Mouse (Mus musculus) frontal cortex, adult 2 months (tissue): ENCODE results near the gene Cnn2. TPM values are rescaled to one million over a fixed set of nuclear protein-coding genes. Genes with fewer than 3 reads are reported as not detected.

Experiments
- DNase-seq, 2 experiments: peaks; one replicate each; pipeline ENCODE4 v3.0.0; 2022; ENCODE audit warnings: low spot score in 1 of 2; ENCODE audit errors: extremely low spot score in 1 of 2
- polyA plus RNA-seq: library from polyadenylated mRNA; depleted of rRNA; stranded (reverse); fragments of >200 nt; gene quantifications from 2 replicates; pipeline ENCODE4 v1.2.3, GENCODE M21; 2012; rRNA removed

Gene Cnn2
- polyA plus RNA-seq: 9.8 and 10.4 TPM in 2 replicates

DNA sequence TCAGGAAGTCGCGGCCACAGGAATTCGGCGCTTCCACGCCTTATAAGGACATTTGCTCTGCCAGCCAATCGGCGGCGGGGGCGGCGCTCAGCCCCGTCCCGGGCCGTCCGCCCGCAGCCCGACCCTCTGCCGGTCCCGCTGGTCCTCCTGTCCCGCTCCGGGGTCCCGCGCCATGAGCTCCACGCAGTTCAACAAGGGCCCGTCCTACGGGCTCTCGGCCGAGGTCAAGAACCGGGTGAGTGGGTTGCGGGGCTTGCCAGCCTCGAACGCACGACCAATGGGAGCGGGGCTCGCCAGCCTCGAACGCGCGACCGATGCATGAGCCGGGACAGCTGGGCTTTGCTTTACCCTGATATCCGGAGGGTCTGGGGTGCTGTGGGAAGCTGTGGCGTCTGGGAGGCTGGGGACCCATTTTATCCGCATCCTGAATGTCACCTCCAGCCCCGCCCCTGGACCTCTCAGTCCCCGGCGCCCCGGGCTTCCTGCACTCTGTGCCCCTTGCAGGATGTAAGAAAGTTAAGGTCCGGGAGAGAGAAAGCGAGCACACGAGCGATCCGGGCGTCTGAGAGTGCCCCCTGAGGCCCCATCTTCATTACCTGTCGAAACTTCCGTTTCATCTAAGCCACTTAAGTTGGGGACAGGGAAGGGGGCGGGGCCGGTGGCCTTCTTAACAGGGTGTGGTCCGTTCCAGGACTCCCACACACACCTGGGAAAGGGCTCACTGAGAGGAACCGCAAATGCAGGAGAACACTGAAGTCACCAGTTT is at the start of gene Cnn2:
Gene Cnn2 (plus strand): TSS at position 79 of the 766 bp plus-strand sequence.
- DNase-seq: no peak

DNA sequence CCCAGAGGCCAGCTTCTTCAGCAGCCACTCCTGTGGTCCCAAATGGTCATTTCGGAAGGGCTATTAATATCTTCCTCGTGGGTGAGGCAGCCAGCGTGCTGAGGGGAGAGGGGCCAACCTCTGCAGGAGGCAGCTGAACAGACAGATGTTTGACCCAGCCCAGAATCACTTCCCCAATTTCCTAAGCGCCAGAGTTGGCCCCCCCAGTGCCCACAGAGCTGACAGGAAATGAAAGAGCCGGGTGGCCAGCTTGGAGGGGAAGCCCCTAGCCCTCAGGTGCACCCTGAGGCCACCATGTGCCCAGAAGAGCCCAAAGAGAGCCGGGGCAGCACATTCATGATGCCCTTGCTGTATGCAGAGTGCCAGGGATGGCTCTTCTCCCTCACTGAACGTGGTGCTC is 47.6 kb upstream of the Cnn2 start:
- DNase-seq: no peak

DNA sequence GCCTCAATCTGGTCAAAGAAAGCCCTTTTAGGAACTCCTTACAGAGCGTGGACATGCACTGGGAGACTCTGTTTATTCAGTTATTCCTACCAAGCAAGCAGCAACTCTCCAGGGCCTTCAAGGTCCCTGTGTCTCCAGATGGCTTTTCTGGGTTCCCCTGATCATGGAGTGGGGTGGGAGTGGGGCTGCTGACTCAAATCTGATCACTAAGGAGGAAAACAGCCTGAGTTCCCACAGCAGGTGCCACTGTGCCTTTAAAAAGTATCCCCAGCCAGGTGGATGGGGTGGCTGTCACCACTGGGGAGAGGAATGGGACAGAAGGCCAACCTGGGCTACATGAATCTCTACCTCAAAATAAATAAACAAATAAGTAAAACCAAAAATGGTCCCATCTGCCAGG is 45.4 kb upstream of the Cnn2 start:
- DNase-seq: no peak

DNA sequence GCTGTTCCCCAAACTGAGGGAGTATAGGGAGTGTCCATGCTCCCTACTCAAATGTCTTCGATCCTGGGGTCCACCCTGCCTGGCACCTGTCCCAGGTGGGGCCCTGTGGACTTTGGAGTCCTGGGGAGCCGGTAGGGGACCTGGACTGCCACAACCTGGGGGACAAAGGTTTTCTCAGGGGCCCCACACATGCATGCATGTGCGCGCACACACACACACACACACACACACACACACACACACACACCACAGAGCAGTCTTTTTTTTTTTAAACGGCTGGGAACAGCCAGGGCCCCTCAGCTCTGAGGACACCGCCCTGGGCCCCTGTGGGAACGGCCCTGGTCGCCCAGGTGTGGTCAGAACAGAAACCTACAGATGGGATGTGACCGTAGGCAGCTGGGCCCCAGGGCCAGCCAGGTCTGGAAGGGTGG is 44.9 kb upstream of the Cnn2 start:
- DNase-seq: no peak

DNA sequence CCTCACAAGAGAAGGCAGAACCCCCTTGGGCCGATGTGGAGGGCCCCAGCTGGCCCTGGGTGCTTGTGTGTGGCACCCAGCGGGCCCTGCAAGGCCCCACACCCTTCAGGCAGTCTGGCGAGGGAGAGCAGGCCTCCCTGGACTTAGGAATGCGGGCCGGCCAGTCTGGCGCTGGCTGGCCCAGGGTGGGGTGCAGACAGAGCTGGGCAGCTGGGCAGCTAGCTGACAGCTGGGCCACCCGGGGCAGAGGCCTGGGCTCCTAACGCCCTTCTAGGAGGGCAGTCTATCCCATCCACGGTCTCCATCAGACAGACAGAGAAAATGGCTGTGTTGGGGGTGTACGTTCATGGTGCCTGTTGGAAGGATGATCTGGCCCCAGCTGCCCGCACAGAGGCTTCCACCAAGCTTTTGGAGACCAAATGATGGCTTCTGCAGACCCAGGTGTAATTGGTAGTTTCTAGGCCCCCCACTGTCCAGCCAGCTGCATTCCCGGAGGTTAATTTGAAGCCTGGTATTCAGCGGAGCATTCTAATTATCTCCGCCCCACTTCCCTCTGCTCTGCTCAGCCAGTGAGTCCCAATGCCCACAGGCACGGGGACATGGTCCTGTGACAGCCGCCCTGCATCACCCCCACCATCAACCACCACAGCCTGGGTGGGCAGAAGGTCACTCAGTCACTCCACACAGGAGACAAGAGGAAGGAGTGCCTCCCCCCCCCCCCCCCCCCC is 42.7 kb upstream of the Cnn2 start:
- no peak for DNase-seq

DNA sequence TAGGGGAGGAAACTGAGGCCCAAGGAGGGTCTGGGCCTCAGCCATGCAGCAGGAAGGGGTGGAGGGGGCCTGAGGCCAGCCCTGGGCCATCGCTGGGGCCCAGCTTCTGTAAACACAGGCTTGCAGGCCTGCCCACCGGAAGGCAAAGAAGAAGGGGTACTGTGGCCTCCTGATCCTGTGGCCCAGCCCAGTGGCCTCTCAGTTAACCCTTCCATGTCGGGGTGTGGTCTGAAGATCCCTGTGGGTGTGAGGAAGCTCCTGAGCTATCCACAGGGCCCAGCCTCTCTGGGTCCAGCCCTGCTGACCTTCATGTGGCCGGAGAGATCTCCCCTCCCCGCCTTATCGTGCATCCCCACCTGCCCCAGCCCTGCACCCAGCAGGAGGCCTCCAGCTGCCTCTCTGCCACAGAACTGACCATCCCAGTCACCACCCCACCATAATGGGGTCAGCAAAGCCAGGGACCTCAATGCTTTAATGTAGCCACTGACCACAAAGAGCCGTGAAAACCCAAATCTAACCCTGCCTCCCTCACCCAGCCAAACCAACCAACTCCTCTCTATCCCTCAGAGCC is 41.5 kb upstream of the Cnn2 start:
- DNase-seq: no peak

DNA sequence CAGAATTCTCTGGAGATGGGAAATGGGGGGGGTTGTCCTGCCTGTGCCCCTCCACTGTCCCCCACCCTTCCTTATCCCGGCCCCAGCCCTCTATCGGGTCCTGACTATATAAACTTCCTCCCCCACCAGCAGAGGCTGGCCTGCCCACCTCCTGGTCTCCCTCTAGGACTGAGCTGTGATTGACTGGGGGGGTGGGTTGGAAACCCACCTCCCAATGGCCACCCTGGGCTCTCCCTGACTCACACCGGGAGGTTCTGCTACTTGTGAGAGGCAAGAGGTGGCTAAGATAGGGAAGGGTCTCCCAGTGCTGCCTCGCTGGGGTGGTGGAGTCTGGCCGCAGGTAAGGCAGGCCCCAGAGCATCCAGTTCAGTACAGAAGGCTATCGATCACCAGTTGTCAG is 40.9 kb upstream of the Cnn2 start:
- DNase-seq: no peak

DNA sequence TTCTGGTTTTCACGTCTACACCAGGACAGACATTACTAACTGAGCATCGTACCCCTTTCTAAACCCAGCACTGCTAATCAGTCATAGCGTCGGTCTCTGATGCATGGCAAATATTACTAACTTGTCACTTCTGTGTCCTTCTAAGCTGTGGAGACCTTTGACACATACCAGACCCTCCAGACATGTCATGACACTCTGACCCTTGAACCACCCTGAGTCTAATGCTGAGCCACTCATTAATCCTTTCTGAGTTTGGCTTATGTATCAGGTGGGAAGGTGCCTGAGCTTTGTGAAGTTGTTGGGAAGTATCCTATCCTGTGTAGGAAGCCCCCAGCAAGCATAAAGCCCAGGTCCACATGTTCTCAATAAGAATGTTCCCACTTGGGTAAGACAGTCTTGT is 38.5 kb upstream of the Cnn2 start:
- DNase-seq: no peak

DNA sequence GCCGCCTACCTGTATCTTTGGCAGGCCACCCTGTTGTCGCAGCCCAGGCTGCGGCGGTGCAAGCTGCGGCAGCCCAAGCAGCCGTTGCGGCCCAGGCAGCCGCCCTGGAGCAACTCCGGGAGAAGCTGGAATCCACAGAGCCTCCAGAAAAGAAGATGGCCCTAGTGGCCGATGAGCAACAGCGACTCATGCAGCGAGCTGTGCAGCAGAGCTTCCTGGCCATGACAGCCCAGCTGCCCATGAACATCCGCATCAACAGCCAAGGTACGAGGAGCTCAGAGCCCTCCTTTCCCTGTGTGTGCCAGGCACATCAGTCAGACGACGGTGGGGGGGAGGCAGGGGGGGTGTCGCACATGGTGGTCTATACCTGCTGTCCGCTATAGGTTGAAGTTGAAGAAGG is 37.7 kb upstream of the Cnn2 start:
- no peak for DNase-seq

DNA sequence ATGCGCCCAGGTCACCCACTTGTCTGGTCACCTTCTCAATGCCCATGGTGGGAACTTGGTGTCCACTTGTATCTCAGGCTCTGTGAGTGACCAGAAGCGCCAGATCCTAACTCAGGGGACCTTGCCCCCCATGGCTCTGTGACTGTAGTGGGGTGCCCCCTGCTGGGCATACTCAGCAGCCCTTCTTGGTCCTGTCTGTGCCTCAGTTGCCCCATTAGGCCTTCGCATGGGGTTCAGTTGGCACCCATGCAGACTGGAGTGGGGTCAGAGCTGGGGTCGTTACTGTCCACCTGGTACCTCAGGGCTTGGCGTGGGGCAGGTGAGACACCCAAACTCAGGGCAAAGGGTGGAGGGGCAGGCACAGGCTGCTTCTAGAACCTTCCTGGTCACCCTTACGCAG is 34.4 kb upstream of the Cnn2 start:
- peak in 1 of 2 experiments; percentile 43 for DNase-seq

DNA sequence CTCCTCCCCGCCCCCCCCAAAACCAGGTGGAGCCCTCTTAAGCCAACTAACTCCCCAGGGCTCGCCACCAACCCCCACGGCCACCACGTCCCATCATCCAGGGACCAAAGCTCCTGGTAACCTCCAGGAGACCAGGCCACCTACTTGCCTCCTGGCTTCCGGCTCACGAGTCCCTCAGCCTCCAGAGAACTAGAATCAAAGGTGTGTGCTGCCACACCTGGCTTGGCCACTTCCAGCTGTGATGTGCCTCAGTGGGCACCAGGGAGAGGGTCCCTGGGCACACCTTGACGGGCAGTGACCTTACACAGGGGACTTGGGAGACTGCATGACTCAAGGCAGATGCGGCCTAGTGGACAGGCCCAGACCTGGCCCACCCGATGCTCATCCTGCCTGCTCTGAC is 32.7 kb upstream of the Cnn2 start:
- no peak for DNase-seq

DNA sequence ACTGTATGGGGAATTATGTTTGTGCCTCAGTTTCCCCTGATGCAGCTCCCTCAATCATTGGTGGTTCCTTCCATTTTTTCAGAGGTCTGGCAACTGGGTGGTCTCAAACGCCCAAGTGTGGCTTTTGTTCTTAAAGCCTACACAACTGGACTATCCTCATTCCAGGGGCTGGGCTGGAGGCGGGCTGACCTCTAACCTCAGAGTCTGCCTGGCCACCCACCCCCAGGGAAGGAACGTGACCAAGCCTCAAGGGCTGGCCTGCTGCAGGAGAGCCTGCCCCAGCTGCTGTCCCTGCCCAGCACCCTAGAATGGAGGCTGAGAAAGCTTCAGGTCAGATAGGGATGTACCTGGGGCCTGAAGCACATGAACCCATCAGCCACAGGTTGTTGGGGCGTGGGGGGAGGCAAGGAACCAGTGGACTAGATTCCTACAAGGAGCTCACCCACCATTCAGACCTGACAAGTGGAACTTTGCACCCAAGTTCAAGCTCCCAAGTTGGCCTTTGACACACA is 31.7 kb upstream of the Cnn2 start:
- no peak for DNase-seq

DNA sequence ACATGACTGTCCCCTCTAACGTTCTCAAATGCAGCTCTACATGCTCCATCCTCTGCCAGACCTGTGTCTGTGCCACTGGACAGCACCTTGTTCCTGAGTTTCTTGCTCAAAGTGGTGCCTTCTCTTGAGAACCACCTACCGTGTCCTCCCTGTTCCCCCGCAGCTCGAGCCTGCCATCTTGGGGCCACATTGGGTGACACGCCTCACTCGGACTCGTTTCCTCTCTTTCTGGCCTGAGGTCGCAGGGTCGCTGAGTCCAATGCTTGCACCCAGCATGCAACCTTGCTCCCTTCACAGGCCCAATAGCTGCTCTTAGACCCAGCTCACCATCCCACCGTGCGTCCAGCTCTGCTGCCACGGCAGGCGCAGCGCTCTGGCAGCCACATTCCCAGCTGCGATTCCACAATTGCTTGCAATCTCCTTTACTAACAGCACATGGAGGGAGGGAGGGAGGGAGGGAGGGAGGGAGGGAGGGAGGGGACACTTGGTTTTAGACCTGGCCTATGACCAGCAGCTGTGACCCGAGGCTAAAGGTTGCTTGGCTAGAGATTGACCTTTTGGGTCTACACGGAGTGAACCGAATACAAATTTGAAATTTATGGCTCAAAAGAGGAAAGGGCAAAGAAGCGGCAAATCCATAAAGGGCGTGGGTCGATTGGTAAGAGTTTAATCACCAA is 30.1 kb upstream of the Cnn2 start:
- DNase-seq: peak in 1 of 2 experiments; percentile 76

DNA sequence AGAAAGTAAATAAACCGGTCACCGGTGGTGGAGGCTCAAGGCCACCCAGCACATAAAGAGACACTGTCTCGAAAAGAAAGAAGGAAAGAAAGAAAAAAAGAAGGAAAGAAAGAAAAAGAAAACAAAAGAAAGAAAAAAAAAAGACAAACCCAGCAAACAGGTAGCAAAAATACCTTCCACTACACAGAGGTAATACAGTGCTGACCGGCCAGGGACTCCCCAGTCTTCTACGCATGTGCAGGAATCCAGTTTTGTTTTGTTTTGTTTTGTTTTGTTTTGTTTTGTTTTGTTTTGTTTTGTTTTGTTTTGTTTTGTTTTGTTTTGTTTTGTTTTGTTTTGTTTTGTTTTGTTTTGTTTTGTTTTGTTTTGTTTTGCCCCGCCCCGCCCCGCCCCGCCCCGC is 29.0 kb upstream of the Cnn2 start:
- DNase-seq: peak in 1 of 2 experiments; percentile 37

DNA sequence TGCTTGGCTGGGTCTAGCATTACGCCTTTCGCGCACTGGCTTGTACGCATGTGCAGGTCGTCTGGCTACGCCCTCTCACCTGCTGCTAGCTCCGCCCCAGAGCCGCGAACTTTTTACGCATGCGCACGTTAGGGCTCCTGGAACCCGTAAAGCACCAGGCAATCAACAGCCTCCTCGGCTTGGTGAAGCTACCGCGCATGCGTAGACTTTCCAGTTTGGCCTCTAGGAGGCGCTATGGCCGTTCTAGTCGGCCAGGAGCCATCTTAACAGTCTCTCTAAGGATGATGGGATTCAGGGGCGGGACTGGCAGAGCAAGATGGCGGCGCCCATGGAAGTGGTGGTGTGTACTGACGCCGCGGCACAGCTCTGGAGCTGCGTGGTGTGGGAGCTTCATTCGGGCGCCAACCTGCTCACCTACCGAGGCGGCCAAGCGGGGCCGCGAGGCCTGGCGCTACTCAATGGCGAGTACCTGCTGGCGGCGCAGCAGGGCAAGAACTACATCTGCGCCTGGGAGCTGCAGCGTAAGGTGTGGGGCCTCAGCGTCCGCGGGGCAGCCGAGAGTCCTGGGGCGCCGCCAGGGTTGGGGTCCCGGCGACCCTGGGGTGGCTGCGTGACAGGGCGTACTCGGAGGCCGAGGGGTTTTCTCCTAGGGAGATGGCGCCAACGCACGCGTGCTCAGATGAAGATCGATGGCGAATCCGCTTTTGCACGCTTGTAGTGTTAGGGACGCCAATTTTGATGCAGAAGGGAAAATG is 28.4 kb upstream of the Cnn2 start, which contains the start of gene Wdr18:
Gene Wdr18 (plus strand): TSS at position 306 of the 755 bp plus-strand sequence.
- DNase-seq: peak; percentile 99 to 100

DNA sequence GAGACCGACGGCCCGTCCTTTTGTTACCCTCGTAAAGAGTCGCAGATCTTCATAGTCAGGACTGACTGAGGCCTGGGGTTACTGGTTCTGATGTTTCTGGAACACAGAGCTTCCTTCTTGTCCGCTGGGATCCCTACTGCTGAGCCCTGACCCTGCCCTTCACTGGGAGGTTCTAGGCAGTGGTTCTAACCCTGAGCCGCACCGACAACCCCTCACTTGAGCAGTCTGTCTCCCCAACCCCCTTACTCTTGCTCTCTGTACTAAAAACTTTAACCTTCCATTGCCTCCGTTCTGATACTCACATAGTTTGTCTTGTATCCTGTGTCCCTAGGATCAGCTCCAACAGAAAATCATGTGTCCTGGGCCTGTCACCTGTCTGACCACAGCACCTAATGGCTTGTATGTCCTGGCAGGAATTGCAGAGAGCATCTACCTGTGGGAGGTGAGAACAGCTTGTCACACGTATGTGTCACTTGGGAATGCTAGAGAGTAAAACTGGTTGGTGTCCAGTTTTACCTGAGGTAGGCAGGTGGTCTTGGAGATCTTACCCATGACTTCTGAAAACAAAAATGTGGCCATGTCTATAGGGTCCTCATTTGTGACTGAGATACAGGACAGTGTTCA is 27.6 kb upstream of the Cnn2 start:
- no peak for DNase-seq

DNA sequence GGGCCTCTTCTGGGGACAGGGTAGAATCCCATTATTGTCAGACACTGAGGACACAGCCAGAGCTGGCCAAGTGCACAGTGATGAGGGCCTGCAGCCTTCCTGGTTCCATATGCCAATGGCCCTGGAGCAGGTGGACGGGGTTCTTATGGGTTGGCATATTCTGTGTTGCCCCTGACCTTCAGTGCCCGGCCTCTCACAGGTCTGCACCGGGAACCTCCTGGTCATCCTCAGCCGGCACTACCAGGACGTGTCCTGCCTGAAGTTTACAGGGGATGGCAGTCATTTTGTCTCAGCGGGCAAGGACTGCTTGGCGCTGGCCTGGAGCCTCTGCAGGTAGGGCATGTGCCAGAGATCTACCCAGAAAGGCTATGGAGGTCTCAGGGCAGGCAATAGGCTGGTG is 23.7 kb upstream of the Cnn2 start:
- DNase-seq: no peak

DNA sequence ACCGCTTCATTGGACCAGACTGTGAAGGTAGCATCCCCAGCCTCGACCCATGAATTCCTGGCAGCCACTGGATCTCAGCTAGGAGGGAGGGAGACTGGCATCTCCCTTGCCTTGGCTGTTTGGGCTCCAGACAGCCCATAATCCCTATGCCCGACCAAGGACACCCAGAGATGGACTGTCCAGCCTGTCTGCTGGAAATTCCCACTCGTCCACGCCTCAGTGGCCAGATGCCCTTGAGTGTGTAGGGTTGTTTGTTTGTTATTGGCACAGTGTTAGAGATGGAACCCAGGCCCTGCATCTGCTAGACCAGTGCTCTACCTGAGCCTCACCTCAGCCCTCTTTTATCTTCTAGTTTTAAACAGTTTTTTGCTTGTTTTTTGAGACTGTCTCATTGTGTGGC is 23.1 kb upstream of the Cnn2 start:
- no peak for DNase-seq

DNA sequence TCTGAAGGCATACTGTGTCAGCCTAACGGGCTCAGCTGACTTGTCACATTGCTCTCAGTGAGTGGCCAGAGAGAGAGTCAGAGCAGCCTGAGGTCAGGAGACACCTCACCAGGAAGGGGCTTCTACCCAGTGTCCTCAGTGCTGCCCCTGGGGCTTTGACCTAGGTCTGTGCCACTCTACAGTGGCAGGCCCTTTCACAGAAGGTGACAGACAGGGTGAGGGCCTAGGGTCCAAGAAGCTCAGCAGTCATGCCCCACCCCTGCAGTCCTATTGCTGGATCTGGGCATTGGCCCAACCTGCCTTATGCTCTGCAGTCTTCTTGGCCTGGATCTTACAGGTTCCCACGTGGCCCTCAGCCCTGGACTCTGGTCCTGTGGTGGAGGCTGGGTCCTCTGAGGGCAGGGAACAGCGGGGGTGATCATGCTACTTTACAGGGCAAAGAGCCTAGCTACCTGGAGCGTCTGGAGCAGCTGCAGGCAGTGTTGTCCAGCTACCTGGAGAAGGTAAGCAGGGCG is 21.4 kb upstream of the Cnn2 start:
- no peak for DNase-seq

DNA sequence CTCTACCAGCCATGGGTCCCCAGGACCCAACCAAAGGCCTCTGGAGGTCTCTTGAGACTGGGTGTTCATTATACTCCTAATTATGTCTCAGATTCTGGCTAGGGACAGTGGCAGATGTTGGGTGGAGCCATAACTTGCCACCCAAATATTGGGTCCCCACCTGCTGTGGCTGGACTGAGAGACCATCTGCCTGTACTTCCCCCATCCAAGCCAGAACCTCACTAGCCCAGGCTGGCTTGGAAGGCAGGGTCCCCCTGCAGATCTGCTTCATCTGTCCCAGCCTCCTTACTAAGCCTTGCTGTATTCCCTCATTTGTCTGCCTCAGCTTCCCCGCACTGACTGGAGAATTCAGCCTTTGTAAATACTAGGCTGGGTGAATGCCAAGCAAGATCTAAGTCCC is 20.2 kb upstream of the Cnn2 start:
- DNase-seq: no peak
